Mouse (Mus musculus) stomach, embryonic 16.5 days (tissue): ENCODE measurements around the gene Ank3. TPM values are rescaled to one million over a fixed set of nuclear protein-coding genes. Genes with fewer than 3 reads are reported as not detected.
A peak's percentile ranks its signal among the peaks of the same experiment; 100 is the strongest.

Experiments used
- ATAC-seq: fragments of 200-750 bp; cut with Nextera tagmentation; 2 replicates; pipeline ENCODE4 v1.8.0; 2017; ENCODE audit warnings: moderate number of reproducible peaks, moderate TSS enrichment; ENCODE audit not compliant: insufficient read depth, low FRiP score
- H3K27ac ChIP-seq: fragments of 300-500 bp; sonication (generic); 2 replicates; pipeline ENCODE4 v1.5.1; 2014; ENCODE audit warnings: low read length
- H3K27me3 ChIP-seq: fragments of 300-500 bp; sonication (generic); 2 replicates; pipeline ENCODE4 v1.6.1; 2014; ENCODE audit warnings: low read length, control low read depth, mixed read lengths; ENCODE audit not compliant: control insufficient read depth, insufficient read depth
- H3K36me3 ChIP-seq: fragments of 300-500 bp; sonication (generic); 2 replicates; pipeline ENCODE4 v1.6.1; 2014; ENCODE audit warnings: low read length; ENCODE audit not compliant: control insufficient read depth, insufficient read depth
- H3K4me1 ChIP-seq: fragments of 300-500 bp; sonication (generic); 2 replicates; pipeline ENCODE4 v1.6.1; 2014; ENCODE audit warnings: low read length, control low read depth, mixed read lengths; ENCODE audit not compliant: control insufficient read depth, insufficient read depth
- H3K4me2 ChIP-seq: fragments of 300-500 bp; sonication (generic); 2 replicates; pipeline ENCODE4 v1.6.1; 2014; ENCODE audit warnings: low read depth, low read length, mixed read lengths
- H3K4me3 ChIP-seq: fragments of 300-500 bp; sonication (generic); replicated peaks from 2 replicates; pipeline ENCODE4 v1.5.1; 2014; ENCODE audit warnings: mild to moderate bottlenecking, low read length
- H3K9ac ChIP-seq: fragments of 300-500 bp; sonication (generic); 2 replicates; pipeline ENCODE4 v1.6.1; 2014; ENCODE audit warnings: low read length
- H3K9me3 ChIP-seq: fragments of 300-500 bp; sonication (generic); replicated peaks from 2 replicates; pipeline ENCODE4 v1.6.1; 2016; ENCODE audit warnings: low read length, control low read depth; ENCODE audit not compliant: control insufficient read depth
- WGBS: fragments of 180-500 bp; shearing (Covaris S2); extraction: QIAGEN DNeasy Blood & Tissue Kit; methylation state at CpG from one replicate; pipeline ENCODE4 v1.1.7; 2014; 5-methylcytosine and 5-hydroxymethylcytosine counted together
- polyA plus RNA-seq: library from polyadenylated mRNA; unstranded; fragments of >200 nt; fragmentation: Nextera tagmentation; extraction: Ambion mirVana; gene quantifications from 2 replicates; pipeline ENCODE4 v1.2.1, GENCODE M21; 2015

The Ank3 gene
- polyA plus RNA-seq, 1 experiment from 2014 or later, result 37.7 TPM

DNA sequence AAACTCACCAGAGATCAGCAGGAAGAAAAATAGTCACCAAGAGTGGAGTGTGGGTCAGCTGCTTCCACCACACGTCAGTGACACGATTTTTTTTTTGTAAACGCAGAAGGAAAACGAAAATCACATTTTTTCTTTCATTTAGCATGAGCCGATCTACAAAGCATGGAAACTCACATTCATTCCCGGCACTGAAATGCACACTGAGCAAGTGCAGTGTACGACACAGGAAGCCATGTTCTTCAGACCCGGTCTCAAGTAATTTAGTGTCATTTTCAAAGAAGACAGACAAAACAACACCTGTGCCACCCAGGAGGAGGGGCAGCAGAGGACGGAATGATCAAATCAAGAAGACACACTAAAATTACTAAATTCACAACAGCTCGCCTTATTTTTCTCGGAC, 625.3 kb downstream of the Ank3 start:
- Histone ChIP-seq H3K9ac (no peak overlapping the region), H3K4me1 (no peaks in the 10 kb centered on the region), H3K9me3 (no peaks in the 10 kb centered on the region), H3K27me3 (no peaks in the 10 kb centered on the region), H3K4me3 (no peak overlapping the region), H3K4me2 (no peak overlapping the region), H3K27ac (no peak overlapping the region), H3K36me3 (no peaks in the 10 kb centered on the region)
- WGBS, result 88% methylated on average over 11 of the region's 11 CpGs
- no peak for ATAC-seq

GRCm38 (mm10) chr10:70031942-70032341, 633.4 kb downstream of the Ank3 start:
- Histone ChIP-seq H3K27me3 (no peaks in the 10 kb centered on the region), H3K9ac (no peak overlapping the region), H3K27ac (no peak overlapping the region), H3K9me3 (no peaks in the 10 kb centered on the region), H3K4me2 (no peak overlapping the region), H3K4me3 (no peak overlapping the region), H3K36me3 (no peaks in the 10 kb centered on the region), H3K4me1 (no peaks in the 10 kb centered on the region)
- WGBS, result 87% methylated on average over 8 of the region's 8 CpGs
- no peak for ATAC-seq

DNA sequence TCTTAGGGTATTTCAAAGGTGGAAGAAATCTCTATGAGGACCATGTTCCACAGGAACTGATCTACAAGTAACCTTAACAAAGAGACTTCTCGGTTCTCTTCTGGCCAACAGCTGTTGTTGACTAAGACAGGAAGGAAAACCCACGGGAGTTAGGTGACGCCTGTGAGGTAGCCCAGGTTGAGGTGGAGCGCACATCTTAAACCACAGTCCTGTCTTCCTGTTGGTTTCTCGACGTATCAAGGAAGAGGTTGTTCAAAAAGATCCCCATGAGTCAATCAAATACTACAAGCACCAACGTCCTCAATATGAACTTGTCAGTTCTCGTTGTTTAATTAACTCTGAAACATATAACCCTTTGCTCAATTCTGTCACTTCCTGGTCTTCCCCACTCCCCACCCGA, 634.4 kb downstream of the Ank3 start:
- Histone ChIP-seq H3K27ac (no peak overlapping the region), H3K4me3 (no peak overlapping the region), H3K27me3 (no peaks in the 10 kb centered on the region), H3K4me2 (no peak overlapping the region), H3K9me3 (no peaks in the 10 kb centered on the region), H3K9ac (no peak overlapping the region), H3K36me3 (no peaks in the 10 kb centered on the region), H3K4me1 (no peaks in the 10 kb centered on the region)
- no peak for ATAC-seq
- 87% methylated on average over 9 of the region's 9 CpGs for WGBS

- Histone ChIP-seq H3K27me3 (no peaks in the 10 kb centered on the region), H3K4me1 (no peaks in the 10 kb centered on the region), H3K4me3 (no peak overlapping the region), H3K9ac (no peak overlapping the region), H3K27ac (no peak overlapping the region), H3K9me3 (no peaks in the 10 kb centered on the region), H3K4me2 (no peak overlapping the region), H3K36me3 (no peaks in the 10 kb centered on the region)
- WGBS, result 36% methylated on average over 3 of the region's 3 CpGs
- no peak for ATAC-seq
Measured at GRCm38 (mm10) chr10:70033856-70034255, 635.3 kb downstream of the Ank3 start.

DNA sequence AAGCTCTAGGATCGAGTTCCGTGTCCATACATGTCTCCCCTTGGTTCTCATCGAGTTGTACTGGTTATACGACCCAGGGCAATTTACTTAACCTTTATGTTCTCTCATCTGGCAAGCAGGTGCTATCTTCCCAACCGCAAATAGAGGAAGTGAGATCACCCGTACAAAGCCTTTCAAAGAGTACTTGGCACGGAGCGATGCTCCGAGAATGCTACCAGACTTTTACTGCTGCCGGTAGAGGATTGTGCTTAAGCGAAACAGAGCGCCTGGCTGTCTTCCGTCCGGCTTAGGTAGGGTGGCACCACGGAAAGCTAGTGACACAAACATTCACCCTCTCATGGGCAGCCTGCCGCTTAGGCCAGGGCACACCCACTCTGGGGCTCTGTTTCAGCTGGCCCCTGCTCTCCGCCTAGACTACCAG, 641.3 kb downstream of the Ank3 start:
- Histone ChIP-seq H3K27me3 (no peaks in the 10 kb centered on the region), H3K9ac (no peak overlapping the region), H3K27ac (peak overlapping the region; percentile 12; the same call in 1 of the 2 replicates), H3K4me3 (no peak overlapping the region), H3K9me3 (no peaks in the 10 kb centered on the region), H3K4me2 (no peak overlapping the region), H3K36me3 (no peaks in the 10 kb centered on the region), H3K4me1 (no peaks in the 10 kb centered on the region)
- WGBS, result 69% methylated on average over 17 of the region's 17 CpGs
- ATAC-seq, result peak; percentile 53; the same call in 1 of the 2 replicates

GRCm38 (mm10) chr10:70041562-70041961, 643.0 kb downstream of the Ank3 start:
- no peak overlapping the region for H3K9ac ChIP-seq
- H3K27me3 ChIP-seq, result no peaks in the 10 kb centered on the region
- no peak overlapping the region for H3K4me2 ChIP-seq
- H3K27ac ChIP-seq, result no peak overlapping the region
- H3K36me3 ChIP-seq, result no peaks in the 10 kb centered on the region
- H3K4me1 ChIP-seq, result no peaks in the 10 kb centered on the region
- ATAC-seq, result no peak
- no peak overlapping the region for H3K4me3 ChIP-seq
- H3K9me3 ChIP-seq, result no peaks in the 10 kb centered on the region

DNA sequence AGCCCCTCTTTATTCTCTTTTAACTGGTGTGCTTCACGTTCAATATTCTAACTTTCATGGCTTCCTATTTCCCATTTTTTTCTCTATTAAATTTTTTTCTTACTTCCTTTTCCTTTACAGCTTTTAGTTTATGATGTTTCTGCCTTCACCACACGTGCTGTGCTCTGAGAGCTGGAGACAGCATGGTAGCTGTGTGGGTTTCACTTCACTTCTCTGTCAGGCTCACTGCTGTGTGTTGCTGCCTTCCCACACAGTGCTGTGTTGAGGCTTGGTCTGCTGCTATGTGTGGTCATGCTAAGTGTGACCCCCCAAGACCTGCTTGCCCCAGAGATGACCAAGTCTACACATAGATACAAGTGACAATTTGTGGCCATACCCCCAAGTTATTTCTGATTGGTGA, 647.1 kb downstream of the Ank3 start:
- H3K36me3 ChIP-seq, result no peaks in the 10 kb centered on the region
- no peak overlapping the region for H3K27ac ChIP-seq
- H3K4me3 ChIP-seq, result no peak overlapping the region
- no peak overlapping the region for H3K4me2 ChIP-seq
- no peak for ATAC-seq
- H3K9me3 ChIP-seq, result no peaks in the 10 kb centered on the region
- no peaks in the 10 kb centered on the region for H3K4me1 ChIP-seq
- H3K9ac ChIP-seq, result no peak overlapping the region
- no peaks in the 10 kb centered on the region for H3K27me3 ChIP-seq
- 76% methylated on average over 2 of the region's 2 CpGs for WGBS

DNA sequence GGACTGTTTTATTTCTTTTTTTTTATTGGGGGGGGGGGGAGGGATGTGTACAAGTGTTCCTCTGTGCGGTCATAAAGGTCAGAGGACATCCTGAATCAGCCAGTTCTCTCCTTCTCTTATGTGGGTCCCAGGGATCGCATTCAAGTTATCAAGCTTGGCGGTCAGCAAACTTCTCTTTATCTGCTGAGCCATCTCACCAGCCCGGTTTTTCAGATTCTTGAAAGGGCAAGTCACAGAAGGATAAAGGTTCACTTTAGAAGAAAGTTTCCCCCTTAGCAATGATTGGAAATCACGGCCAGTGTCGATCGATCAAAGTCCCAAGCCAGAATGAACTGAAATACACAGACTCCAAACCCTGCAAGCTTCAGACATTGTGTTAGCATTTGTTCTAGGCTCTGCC, 651.2 kb downstream of the Ank3 start:
- ATAC-seq, result no peak
- no peaks in the 10 kb centered on the region for H3K27me3 ChIP-seq
- H3K4me1 ChIP-seq, result no peaks in the 10 kb centered on the region
- no peak overlapping the region for H3K4me2 ChIP-seq
- no peaks in the 10 kb centered on the region for H3K36me3 ChIP-seq
- H3K9ac ChIP-seq, result no peak overlapping the region
- H3K27ac ChIP-seq, result no peak overlapping the region
- no peaks in the 10 kb centered on the region for H3K9me3 ChIP-seq
- no peak overlapping the region for H3K4me3 ChIP-seq
- 58% methylated on average over 7 of the region's 7 CpGs for WGBS

DNA sequence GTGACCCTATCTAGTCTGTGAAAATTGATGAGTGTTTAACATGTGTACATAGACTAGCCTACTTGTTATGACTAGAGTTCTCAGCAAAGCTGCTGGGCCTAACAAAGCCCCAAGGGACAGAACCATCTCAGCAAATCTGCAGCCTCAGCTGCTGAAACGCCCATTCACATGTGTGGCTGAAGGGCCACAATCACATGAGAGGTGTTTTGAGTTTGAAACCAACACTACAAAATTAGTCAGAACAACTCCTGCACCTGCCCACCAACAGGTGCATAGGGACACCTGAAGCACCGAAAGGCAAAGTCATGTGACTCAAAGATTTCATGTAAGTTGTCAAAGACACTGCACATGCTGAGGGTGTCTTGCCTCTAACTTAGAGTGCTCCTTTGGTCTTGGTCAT, 656.7 kb downstream of the Ank3 start:
- Histone ChIP-seq H3K27ac (no peak overlapping the region), H3K36me3 (no peaks in the 10 kb centered on the region), H3K9ac (no peak overlapping the region), H3K9me3 (no peaks in the 10 kb centered on the region), H3K27me3 (no peaks in the 10 kb centered on the region), H3K4me2 (no peak overlapping the region), H3K4me1 (no peaks in the 10 kb centered on the region), H3K4me3 (no peak overlapping the region)
- ATAC-seq, result no peak
- 86% methylated on average over 2 of the region's 2 CpGs for WGBS

DNA sequence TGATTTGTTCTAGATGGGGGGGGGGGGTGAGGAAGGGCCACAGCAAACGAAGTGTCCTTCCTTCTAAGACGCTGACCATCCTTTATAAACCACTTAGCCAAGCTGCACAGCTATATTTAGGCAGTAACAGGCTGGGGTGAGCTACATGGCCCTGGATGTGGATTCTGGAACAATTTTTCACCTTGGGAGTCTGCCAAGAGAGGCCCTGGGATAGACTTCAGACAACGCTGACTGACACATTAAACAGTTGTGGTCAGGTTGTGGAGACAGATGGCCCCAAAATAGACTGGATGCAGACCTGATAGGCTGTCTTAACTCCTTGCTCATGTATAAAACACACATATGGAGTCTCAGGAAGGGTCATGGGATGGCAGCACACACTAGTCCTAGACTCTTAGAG, 658.5 kb downstream of the Ank3 start:
- Histone ChIP-seq H3K9me3 (no peaks in the 10 kb centered on the region), H3K4me1 (no peaks in the 10 kb centered on the region), H3K27me3 (no peaks in the 10 kb centered on the region), H3K4me3 (no peak overlapping the region), H3K36me3 (no peaks in the 10 kb centered on the region), H3K27ac (no peak overlapping the region), H3K9ac (no peak overlapping the region), H3K4me2 (no peak overlapping the region)
- 36% methylated on average over 3 of the region's 3 CpGs for WGBS
- peak; percentile 37; the same call in 1 of the 2 replicates for ATAC-seq
